Mouse (Mus musculus) hindbrain, embryonic 16.5 days (tissue): ENCODE measurements around the gene Atp1b2. TPM values are rescaled to one million over a fixed set of nuclear protein-coding genes. Genes with fewer than 3 reads are reported as not detected.

Experiments
- ATAC-seq: fragments of 200-750 bp; cut with Nextera tagmentation; 2 replicates; pipeline ENCODE4 v1.8.0; 2017; ENCODE audit warnings: moderate TSS enrichment, moderate library complexity
- H3K27ac ChIP-seq: fragments of 300-500 bp; sonication (generic); 2 replicates; pipeline ENCODE4 v1.5.1; 2014; ENCODE audit warnings: low read depth, mild to moderate bottlenecking, control low read depth, low read length, moderate library complexity
- H3K27me3 ChIP-seq: fragments of 300-500 bp; sonication (generic); replicated peaks from 2 replicates; pipeline ENCODE4 v1.6.1; 2014; ENCODE audit warnings: low read length; ENCODE audit not compliant: control insufficient read depth, insufficient read depth
- H3K36me3 ChIP-seq: fragments of 300-500 bp; sonication (generic); 2 replicates; pipeline ENCODE4 v1.6.1; 2014; ENCODE audit warnings: mild to moderate bottlenecking, low read length, moderate library complexity, mixed read lengths; ENCODE audit not compliant: control insufficient read depth, insufficient read depth
- H3K4me1 ChIP-seq: fragments of 300-500 bp; sonication (generic); 2 replicates; pipeline ENCODE4 v1.6.1; 2014; ENCODE audit warnings: low read depth, low read length; ENCODE audit not compliant: control insufficient read depth, insufficient read depth
- H3K4me2 ChIP-seq: fragments of 300-500 bp; sonication (generic); 2 replicates; pipeline ENCODE4 v1.6.1; 2014; ENCODE audit warnings: mild to moderate bottlenecking, low read length, control low read depth, moderate library complexity
- H3K4me3 ChIP-seq: fragments of 300-500 bp; sonication (generic); 2 replicates; pipeline ENCODE4 v1.5.1; 2014; ENCODE audit warnings: mild to moderate bottlenecking, low read length, control low read depth, moderate library complexity
- H3K9ac ChIP-seq: fragments of 300-500 bp; sonication (generic); 2 replicates; pipeline ENCODE4 v1.6.1; 2014; ENCODE audit warnings: low read depth, mild to moderate bottlenecking, control low read depth, low read length, moderate library complexity
- H3K9me3 ChIP-seq: fragments of 300-500 bp; sonication (generic); 2 replicates; pipeline ENCODE4 v1.6.1; 2014; ENCODE audit warnings: mild to moderate bottlenecking, low read length, moderate library complexity; ENCODE audit not compliant: control insufficient read depth
- WGBS: fragments of 180-500 bp; shearing (Covaris S2); extraction: QIAGEN DNeasy Blood & Tissue Kit; methylation state at CpG from one replicate; pipeline ENCODE4 v1.1.7; 2014; 5-methylcytosine and 5-hydroxymethylcytosine counted together
- polyA plus RNA-seq: library from polyadenylated mRNA; unstranded; fragments of >200 nt; fragmentation: Nextera tagmentation; extraction: Ambion mirVana; gene quantifications from 2 replicates; pipeline ENCODE4 v1.2.1, GENCODE M21; 2015

Atp1b2 gene
- polyA plus RNA-seq, 1 experiment from 2014 or later = 105 TPM

DNA sequence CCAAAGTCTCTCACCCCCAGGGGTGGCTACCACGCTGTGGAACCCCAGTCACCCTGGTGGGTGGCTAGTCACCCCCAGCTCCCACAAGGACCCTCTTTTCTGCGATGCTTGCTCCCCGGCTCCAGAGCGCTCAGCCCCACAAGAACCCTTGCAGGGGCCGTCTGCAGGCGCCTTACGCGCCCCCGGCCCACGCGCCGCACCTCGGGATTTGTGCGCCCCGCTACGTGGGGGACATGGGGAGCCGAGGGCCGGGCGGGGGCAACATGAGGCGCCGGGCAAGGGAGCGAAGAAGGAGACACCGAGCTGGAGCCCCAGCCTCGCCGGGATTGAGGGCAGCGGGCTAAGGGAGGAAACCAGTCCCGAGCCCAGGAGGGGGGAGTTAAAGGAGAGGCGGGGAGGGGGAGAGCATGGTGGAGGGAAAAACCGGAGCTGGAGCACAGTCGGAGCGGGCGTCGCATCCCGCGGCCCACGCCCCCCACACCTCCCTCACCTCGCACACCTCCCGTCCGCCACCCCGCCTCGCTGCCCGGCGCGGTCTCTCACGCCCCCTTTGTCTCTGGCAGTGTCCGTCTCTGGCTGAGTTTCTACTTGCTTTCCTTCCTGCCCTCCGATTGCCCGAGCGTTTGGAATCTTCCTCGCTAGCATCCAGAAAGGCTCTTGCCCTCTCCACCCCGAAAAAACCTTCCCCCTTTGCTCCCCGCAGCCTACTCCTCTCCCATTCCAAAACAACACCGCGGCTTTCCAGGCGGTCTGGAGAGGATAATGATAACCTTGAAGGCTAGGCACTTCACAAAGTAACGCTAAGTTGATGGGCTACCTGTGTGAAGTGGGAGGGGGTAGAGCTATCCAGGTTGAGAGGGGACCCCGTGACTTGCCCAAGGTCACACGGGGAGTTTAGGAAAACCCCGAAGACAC, 45.6 kb downstream of the Atp1b2 start, which contains the start of gene Efnb3:
Gene Efnb3, minus strand, starts transcription at position 355 of the 915 bp plus-strand sequence.
- H3K9me3 ChIP-seq = no peaks in the 10 kb centered on the region
- H3K4me1 ChIP-seq = peaks cover 50% of the 10 kb centered on the region
- H3K27ac ChIP-seq = peak within 1 kb of the TSS; percentile 74
- under 1% methylated on average over 46 of the region's 59 CpGs for WGBS
- H3K4me3 ChIP-seq = peak within 1 kb of the TSS; percentile 66
- no peaks in the 10 kb centered on the region for H3K27me3 ChIP-seq
- H3K9ac ChIP-seq = peak within 1 kb of the TSS; percentile 88
- peaks cover 5% of the 10 kb centered on the region for H3K36me3 ChIP-seq
- ATAC-seq = peak; percentile 60
- H3K4me2 ChIP-seq = peak within 1 kb of the TSS; percentile 92

DNA sequence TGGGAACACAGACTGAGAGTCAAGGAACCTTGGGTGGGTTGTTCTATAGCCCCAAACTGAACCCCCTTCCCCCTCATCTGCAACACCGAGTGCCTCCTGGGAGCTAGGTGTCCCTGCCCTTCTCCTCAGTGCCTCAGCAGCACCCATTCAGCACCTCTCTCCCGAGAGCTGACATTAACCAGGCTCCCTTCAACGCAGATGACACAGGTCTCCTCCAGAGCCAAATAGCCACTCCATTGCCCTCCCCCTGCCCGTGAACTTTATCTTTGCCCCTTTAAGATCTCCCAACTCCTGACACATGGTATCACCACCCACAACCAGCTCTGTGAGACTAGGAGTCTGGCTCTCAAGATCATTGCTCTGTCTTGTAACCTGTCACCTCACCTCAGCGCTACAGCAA, 46.6 kb downstream of the Atp1b2 start:
- H3K4me2 ChIP-seq = peak overlapping the region; percentile 92
- H3K9ac ChIP-seq = peak overlapping the region; percentile 88
- peak overlapping the region; percentile 74; the same call in 1 of the 2 replicates for H3K27ac ChIP-seq
- H3K36me3 ChIP-seq = peaks cover 8% of the 10 kb centered on the region
- no peaks in the 10 kb centered on the region for H3K9me3 ChIP-seq
- no peaks in the 10 kb centered on the region for H3K27me3 ChIP-seq
- H3K4me1 ChIP-seq = peaks cover 54% of the 10 kb centered on the region
- ATAC-seq = no peak
- WGBS = 4% methylated on average over 5 of the region's 5 CpGs
- peak overlapping the region; percentile 66 for H3K4me3 ChIP-seq

DNA sequence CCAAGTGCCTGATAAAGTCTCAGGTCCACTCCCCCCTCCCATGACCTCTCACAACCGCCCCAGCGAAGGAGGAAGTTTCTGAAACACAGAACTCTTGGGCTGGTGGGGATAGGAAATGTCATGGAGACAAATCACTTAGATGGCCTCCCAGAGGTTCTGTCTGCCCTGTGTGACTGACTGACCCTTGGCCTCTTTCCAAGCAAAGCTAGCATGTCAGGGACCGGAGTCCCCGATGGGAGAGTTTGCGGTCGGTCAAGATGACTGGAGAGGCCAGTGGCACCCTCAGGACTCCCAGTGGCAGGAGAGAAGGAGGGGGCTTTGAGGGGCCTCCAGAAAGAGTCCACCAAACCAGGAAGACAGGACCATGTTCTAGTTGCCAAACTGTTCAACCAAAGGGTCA, 47.0 kb downstream of the Atp1b2 start:
- Histone ChIP-seq H3K4me2 (peak overlapping the region; percentile 92), H3K27ac (no peak overlapping the region; the same call in 1 of the 2 replicates), H3K9me3 (no peaks in the 10 kb centered on the region), H3K36me3 (peaks cover 8% of the 10 kb centered on the region), H3K9ac (peak overlapping the region; percentile 88), H3K27me3 (no peaks in the 10 kb centered on the region), H3K4me3 (peak overlapping the region; percentile 66), H3K4me1 (peaks cover 57% of the 10 kb centered on the region)
- no peak for ATAC-seq
- WGBS = 8% methylated on average over 6 of the region's 6 CpGs

DNA sequence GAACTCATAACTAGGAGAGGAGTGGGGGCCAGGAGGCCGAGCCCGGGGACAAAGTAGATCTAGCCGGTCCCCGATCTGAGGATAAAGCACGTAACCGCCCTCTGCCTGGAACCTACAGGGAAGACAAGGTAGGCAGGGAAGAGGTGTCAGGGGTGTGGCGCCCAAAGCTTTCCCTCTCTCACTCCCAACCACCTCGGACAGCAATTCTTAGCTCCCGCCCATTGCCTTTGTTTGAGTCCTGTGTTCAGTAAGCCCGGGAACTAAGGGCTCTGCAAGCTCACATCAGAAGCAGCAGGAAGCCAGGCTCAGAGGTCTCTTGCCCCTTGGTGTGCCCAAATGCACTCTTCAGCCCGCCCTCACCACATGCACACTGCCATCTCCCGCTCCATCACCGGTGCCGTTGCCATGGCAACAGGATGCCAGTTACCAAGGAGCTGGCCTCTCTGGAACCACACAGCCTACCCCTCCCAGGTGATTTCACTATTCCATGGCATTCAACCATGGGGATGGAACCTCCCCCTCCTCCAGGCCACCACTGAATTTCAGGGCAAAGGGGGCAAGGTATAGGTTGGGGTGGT, 48.3 kb downstream of the Atp1b2 start:
- H3K4me2 ChIP-seq = peak overlapping the region; percentile 92
- H3K9me3 ChIP-seq = no peaks in the 10 kb centered on the region
- ATAC-seq = no peak
- H3K27ac ChIP-seq = peak overlapping the region; percentile 62
- H3K36me3 ChIP-seq = peaks cover 5% of the 10 kb centered on the region
- 6% methylated on average over 14 of the region's 14 CpGs for WGBS
- peaks cover 70% of the 10 kb centered on the region for H3K4me1 ChIP-seq
- H3K4me3 ChIP-seq = peak overlapping the region; percentile 66
- H3K9ac ChIP-seq = peak overlapping the region; percentile 88
- no peaks in the 10 kb centered on the region for H3K27me3 ChIP-seq

DNA sequence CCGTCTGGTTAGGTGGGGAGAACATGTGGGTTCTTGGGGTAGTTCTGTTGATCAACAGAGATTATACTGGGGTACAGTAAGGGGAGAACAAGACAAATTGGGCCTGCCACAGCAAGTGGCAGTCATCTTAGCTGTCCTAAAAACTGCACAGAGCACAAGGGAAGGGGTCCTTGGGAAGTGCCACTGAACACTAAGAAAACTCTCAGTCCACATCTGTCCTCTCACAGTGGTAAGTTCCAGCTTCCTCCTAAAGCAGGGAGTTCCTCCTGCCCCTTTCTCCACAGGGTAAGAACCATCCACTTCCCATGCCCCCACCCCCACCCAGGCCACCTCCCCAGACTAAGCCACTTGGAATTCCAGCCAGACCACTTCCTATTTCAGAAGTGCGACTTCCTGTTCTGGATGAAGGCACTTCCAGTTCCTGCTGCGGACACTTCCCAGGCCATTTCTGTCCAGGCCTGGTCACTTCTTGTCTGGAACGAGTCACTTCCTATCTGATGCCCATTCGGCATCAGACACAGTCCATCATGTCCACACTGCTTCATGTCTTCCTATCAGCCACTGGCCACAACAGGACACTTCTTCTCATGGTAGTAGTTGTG, 51.1 kb downstream of the Atp1b2 start:
- no peaks in the 10 kb centered on the region for H3K27me3 ChIP-seq

DNA sequence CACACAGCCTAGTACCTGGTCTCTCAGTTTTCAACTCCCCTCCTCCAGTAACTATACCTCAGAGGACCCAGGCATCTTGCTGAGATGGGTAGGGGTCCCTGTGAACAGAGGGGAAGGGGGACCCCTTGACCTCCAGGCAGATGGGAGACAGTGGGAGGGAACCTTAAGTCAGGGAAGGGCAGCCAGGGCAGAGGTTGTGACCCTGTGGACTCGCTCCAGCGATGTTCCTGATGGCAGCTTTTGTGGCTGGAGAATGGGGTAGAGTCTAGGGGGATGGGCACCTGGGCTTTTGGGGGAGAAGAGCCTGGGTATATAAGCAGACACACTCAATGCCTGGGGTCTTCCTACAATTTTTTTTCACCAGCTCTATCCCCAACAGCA, 52.4 kb downstream of the Atp1b2 start:
- H3K9me3 ChIP-seq = no peaks in the 10 kb centered on the region

More for the DNA sequence above, 51.1 kb downstream of the Atp1b2 start:
- Histone ChIP-seq H3K9me3 (no peaks in the 10 kb centered on the region), H3K4me2 (no peak overlapping the region), H3K4me1 (peaks cover 60% of the 10 kb centered on the region), H3K9ac (no peak overlapping the region), H3K36me3 (peaks cover 3% of the 10 kb centered on the region; the same call in 1 of the 2 replicates), H3K4me3 (no peak overlapping the region), H3K27ac (peak overlapping the region; percentile 32; the same call in 1 of the 2 replicates)
- no peak for ATAC-seq
- 73% methylated on average over 5 of the region's 5 CpGs for WGBS

DNA sequence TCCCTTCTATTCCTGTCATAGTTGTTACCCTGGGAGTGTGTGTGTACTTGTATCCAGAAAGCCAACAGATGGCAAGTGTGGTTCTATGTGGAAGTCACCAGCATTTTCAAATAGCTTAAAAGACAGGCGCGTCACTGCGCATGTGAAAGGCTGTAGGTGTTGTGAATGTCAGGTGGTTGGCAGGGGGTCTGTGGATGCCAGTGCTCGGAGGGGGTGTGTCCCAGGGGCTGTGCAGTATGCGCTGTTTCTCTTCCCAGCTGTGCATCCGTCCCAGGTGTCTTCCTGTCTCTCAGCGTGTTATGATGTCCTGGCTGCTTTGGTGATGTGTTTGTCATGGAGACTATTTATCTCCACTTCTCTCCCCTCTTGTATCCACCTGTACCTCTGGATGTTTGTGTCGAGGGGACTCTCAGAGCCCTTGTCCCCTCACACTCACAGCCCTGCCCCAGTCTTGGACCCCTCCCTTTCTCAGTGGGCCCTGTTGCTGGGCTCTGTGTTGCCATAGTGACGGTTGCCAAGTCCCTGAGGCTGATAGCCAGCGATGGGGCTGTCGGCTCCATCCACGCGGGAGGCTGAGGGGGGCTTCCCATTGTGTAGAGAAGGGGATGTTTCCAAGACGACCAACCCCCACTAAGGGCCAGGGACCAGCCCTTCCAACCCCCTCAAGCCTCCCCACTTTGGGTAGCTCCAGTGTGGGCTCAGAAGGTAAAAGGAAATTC, 53.0 kb downstream of the Atp1b2 start:
- Histone ChIP-seq H3K27ac (peak overlapping the region; percentile 74), H3K4me2 (peak overlapping the region; percentile 38), H3K9ac (peak overlapping the region; percentile 1), H3K9me3 (no peaks in the 10 kb centered on the region), H3K27me3 (no peaks in the 10 kb centered on the region), H3K4me1 (peaks cover 59% of the 10 kb centered on the region), H3K36me3 (peaks cover 3% of the 10 kb centered on the region; the same call in 1 of the 2 replicates), H3K4me3 (no peak overlapping the region)
- peak; percentile 80 for ATAC-seq
- WGBS = 6% methylated on average over 14 of the region's 14 CpGs

More for the DNA sequence above, 52.4 kb downstream of the Atp1b2 start:
- 9% methylated on average over 2 of the region's 2 CpGs for WGBS
- Histone ChIP-seq H3K9ac (peak overlapping the region; percentile 1; the same call in 1 of the 2 replicates), H3K27ac (peak overlapping the region; percentile 74), H3K36me3 (peaks cover 3% of the 10 kb centered on the region; the same call in 1 of the 2 replicates), H3K4me1 (peaks cover 59% of the 10 kb centered on the region), H3K4me2 (peak overlapping the region; percentile 38), H3K27me3 (no peaks in the 10 kb centered on the region), H3K4me3 (no peak overlapping the region)
- ATAC-seq = no peak

DNA sequence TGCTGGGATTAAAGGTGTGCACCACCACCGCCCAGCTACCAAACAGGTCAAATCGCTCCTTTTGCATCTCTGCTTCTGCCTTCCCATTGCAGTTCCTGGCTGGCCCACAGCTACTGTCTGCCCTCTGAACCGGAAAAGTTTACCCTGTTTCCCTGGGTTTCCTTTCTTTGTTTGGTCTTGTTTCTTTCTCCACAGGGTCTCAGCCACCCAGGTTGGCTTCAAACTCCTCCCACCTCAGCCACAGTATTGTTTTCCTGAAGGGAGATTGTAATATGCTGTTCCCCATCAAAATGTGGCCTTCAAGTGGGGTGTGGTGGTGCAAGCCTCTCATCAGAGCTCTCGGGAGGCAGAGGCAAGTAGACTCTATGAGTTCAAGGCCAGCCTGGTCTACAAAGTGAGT, 54.4 kb downstream of the Atp1b2 start:
- H3K4me1 ChIP-seq = peaks cover 52% of the 10 kb centered on the region
- no peak overlapping the region for H3K27ac ChIP-seq
- no peak overlapping the region for H3K4me3 ChIP-seq

More for the DNA sequence above, 54.4 kb downstream of the Atp1b2 start:
- no peak for ATAC-seq
- peaks cover 3% of the 10 kb centered on the region; the same call in 1 of the 2 replicates for H3K36me3 ChIP-seq
- 48% methylated on average over 4 of the region's 4 CpGs for WGBS
- H3K4me2 ChIP-seq = no peak overlapping the region
- H3K9ac ChIP-seq = no peak overlapping the region
- no peaks in the 10 kb centered on the region for H3K27me3 ChIP-seq
- H3K9me3 ChIP-seq = no peaks in the 10 kb centered on the region
